Mouse (Mus musculus) testis, adult 10 weeks (tissue): ENCODE measurements around the gene Mpc2. TPM values are rescaled to one million over a fixed set of nuclear protein-coding genes. Genes with fewer than 3 reads are reported as not detected.

Source experiments
- polyA plus RNA-seq: library from polyadenylated mRNA; stranded (reverse); fragments of 350-450 nt; fragmentation: Illumina TruSeq; extraction: RNeasy Lipid Tissue Mini Kit (QIAGEN cat#74804); gene quantifications from one replicate; pipeline ENCODE4 v1.2.3, GENCODE M21; 2014; ENCODE audit warnings: low read depth, low replicate concordance

The Mpc2 gene
- polyA plus RNA-seq: 1,032 TPM

DNA sequence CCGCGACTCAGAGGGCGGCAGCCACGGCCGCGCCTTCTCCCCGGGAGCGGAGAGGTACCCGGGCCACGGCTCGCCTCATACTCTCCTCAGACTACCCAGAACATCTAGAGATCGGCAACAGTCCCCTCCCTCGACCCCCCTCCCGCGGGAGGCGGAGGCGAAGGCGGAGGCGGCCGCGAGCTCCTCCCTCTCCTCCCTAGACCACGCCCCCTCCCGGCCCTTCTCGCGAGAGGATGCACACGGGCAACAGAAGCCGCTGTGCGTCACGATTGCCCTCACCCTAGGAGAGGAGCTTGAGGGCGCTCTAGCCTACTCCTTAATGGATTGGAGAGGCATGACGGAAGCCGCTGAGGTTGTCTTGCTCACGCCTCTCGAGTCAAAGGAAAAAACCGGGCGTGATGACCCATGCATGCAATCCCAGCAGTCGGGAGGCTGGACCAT is at the start of gene Mpc2, which contains the start of gene Dcaf6:
TSS of gene Mpc2 (plus strand) at position 278 of the 441 bp plus-strand sequence.
TSS of gene Dcaf6 (minus strand) at position 116 of the 441 bp plus-strand sequence.

GRCm38 (mm10) chr1:165484688-165485233 is 24.3 kb downstream of the Mpc2 start, which contains the start of gene Adcy10:
Gene Adcy10 (plus strand): TSS chr1:165485183.

Other genes starting within 250 kb of the Mpc2 start
- 257 TPM for gene Tiprl, start 223.6 kb upstream of the Mpc2 start, polyA plus RNA-seq
- gene Gpr161, start 164.8 kb upstream of the Mpc2 start, polyA plus RNA-seq: 0.36 TPM
- 442 TPM for gene Dcaf6, start 162 bp upstream of the Mpc2 start, polyA plus RNA-seq
- 178 TPM for gene Adcy10, start 24.5 kb downstream of the Mpc2 start, polyA plus RNA-seq
- 36.5 TPM for gene Mpzl1, start 173.9 kb downstream of the Mpc2 start, polyA plus RNA-seq
- 1.0 TPM for gene Rcsd1, start 249.1 kb downstream of the Mpc2 start, polyA plus RNA-seq